Mouse (Mus musculus) heart, postnatal 0 days (tissue): Measurements from ENCODE around the gene A2ml1. TPM values are rescaled to one million over a fixed set of nuclear protein-coding genes. Genes with fewer than 3 reads are reported as not detected.
"Not testable (repeated sequence)": the region's sequence is repeated elsewhere in the genome, so short reads cannot be mapped to it uniquely, and the experiment has no call there.

Experiments used
- ATAC-seq: fragments of 200-750 bp; cut with Nextera tagmentation; 2 replicates; pipeline ENCODE4 v1.8.0; 2017; ENCODE audit warnings: low read depth, moderate number of reproducible peaks, moderate library complexity; ENCODE audit not compliant: insufficient read depth
- DNase-seq: peaks from one replicate; pipeline ENCODE4 v3.0.0-alpha.2; 2016; ENCODE audit warnings: low spot score
- H3K27ac ChIP-seq: fragments of 300-500 bp; sonication (generic); 2 replicates; pipeline ENCODE4 v1.5.1; 2014; ENCODE audit warnings: low read depth, mild to moderate bottlenecking
- H3K27me3 ChIP-seq: fragments of 300-500 bp; sonication (generic); 2 replicates; pipeline ENCODE4 v1.6.1; 2014; ENCODE audit warnings: low read length, mixed read lengths; ENCODE audit not compliant: control insufficient read depth, insufficient read depth
- H3K36me3 ChIP-seq: fragments of 300-500 bp; sonication (generic); replicated peaks from 2 replicates; pipeline ENCODE4 v1.6.1; 2014; ENCODE audit warnings: low read length, mixed read lengths; ENCODE audit not compliant: control insufficient read depth, insufficient read depth
- H3K4me1 ChIP-seq: fragments of 300-500 bp; sonication (generic); 2 replicates; pipeline ENCODE4 v1.6.1; 2014; ENCODE audit warnings: antibody characterized with exemption; ENCODE audit not compliant: control insufficient read depth, insufficient read depth
- H3K4me2 ChIP-seq: fragments of 300-500 bp; sonication (generic); 2 replicates; pipeline ENCODE4 v1.6.1; 2014; ENCODE audit warnings: low read depth, mild to moderate bottlenecking, low read length, moderate library complexity
- H3K4me3 ChIP-seq: fragments of 300-500 bp; sonication (generic); 2 replicates; pipeline ENCODE4 v1.5.1; 2014; ENCODE audit warnings: low read depth, low read length
- H3K9ac ChIP-seq: fragments of 300-500 bp; sonication (generic); replicated peaks from 2 replicates; pipeline ENCODE4 v1.6.1; 2014; ENCODE audit warnings: low read depth, low read length, mixed read lengths
- H3K9me3 ChIP-seq: fragments of 300-500 bp; sonication (generic); replicated peaks from 2 replicates; pipeline ENCODE4 v1.6.1; 2016; ENCODE audit warnings: low read length; ENCODE audit not compliant: control insufficient read depth
- CTCF ChIP-seq: IDR thresholded peaks from 2 replicates; pipeline ENCODE4 v1.5.1; 2016; ENCODE audit warnings: antibody characterized with exemption, control low read depth, low read depth
- EP300 ChIP-seq: IDR thresholded peaks from 2 replicates; pipeline ENCODE4 v1.6.1; 2016; ENCODE audit warnings: antibody characterized with exemption, low read depth
- WGBS: fragments of 180-500 bp; shearing (Covaris S2); extraction: QIAGEN DNeasy Blood & Tissue Kit; methylation state at CpG from one replicate; pipeline ENCODE4 v1.1.7; 2014; 5-methylcytosine and 5-hydroxymethylcytosine counted together
- polyA plus RNA-seq: library from polyadenylated mRNA; unstranded; fragments of >200 nt; fragmentation: Nextera tagmentation; extraction: Ambion mirVana; gene quantifications from 2 replicates; pipeline ENCODE4 v1.2.1, GENCODE M21; 2015
- total RNA-seq: library from RNA; depleted of rRNA; stranded (reverse); fragments of >200 nt; gene quantifications from 2 replicates; pipeline ENCODE4 v1.2.3, GENCODE M21; 2014; ENCODE audit warnings: low replicate concordance; rRNA removed

A2ml1 gene
- total RNA-seq (1.4 TPM in 1 of 2 replicates, not detected in the other), polyA plus RNA-seq (0.30 and 0.73 TPM in 2 replicates)

DNA sequence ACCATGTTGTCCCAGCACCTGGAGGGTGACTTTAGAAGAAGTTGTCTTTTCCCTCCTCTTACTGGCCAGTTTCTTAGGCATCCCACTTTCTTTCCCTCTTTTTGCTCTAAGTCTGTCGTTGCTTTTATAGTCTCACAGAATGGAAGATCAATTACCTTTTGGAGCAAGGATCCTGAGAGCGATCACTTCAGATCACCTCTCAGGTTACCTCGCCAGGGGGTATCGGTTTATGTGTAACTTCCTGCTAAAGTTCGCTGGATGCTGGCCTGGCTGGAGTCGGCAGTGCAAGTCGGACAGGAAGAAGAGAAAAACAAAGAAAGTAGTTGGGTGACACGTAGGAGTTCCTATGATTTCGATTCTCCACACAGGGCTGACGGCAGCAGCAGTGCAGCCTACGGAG is at the start of gene A2ml1:
TSS of gene A2ml1 (minus strand) at position 101 of the 400 bp plus-strand sequence.
- no peak within 1 kb of the TSS for H3K4me3 ChIP-seq
- no peak for ATAC-seq
- no peak within 1 kb of the TSS for H3K9ac ChIP-seq
- TF ChIP-seq CTCF (no peak), EP300 (no peak)
- H3K27me3 ChIP-seq, result no peaks in the 10 kb centered on the region
- H3K4me2 ChIP-seq, result no peak within 1 kb of the TSS
- 65% methylated on average over 11 of the region's 11 CpGs for WGBS
- no peaks in the 10 kb centered on the region for H3K9me3 ChIP-seq
- H3K27ac ChIP-seq, result no peak within 1 kb of the TSS
- no peak for DNase-seq
- H3K4me1 ChIP-seq, result no peaks in the 10 kb centered on the region
- no peaks in the 10 kb centered on the region for H3K36me3 ChIP-seq

DNA sequence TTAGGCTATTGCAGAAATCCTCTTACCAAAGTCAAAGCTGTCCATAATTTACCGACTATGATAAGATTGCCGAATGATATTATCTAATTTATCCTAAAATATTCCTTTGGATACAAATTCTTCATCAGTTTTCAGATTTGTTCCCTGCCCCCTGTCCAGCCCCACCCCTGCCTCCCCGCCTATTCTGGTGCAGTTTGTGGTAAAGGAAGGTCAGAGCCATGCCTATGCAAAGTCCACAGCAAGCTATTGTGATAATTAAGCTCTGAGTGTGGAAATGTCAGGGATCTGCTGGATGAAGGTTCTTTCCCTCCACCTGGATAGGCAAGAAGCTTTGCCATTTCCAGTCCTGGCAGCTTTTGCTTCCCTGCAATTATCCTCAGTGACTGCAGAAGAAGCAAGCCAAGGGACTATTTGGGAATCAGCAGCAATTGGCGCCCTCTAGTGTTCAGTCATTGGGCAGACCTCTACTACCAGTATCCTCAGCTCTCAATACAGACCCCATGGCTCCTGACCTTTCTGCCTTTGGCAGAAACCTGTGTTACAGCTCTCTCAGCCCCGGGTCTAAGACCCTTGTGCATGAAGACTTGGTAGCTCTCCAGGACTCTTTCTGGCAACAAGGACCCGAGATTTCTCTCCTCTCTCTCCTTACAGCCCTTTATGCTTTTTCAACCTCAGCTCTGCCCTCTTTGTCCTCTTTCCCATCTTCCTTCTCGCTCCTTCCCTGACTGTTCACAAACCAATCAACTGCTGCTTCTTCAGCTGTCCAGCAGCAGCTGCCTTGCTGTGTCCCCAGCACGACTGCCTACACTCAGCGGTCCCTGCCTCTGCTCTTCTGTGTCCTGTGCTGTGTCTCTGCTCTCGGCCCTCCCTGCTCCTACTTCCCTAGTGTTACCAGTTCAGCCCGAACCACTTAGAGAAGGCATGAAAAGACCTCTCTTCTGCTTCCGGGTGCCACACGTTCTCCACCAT is 48.6 kb upstream of the A2ml1 start:
- not testable (repeated sequence) for H3K36me3 ChIP-seq, H3K4me1 ChIP-seq, H3K27me3 ChIP-seq, H3K27ac ChIP-seq, H3K4me3 ChIP-seq, H3K9me3 ChIP-seq, H3K4me2 ChIP-seq, H3K9ac ChIP-seq
- DNase-seq, result peak; percentile 48
- peak; percentile 70 for TF ChIP-seq CTCF
- ATAC-seq, result peak; percentile 55
- 43% methylated on average over 13 of the region's 13 CpGs for WGBS

DNA sequence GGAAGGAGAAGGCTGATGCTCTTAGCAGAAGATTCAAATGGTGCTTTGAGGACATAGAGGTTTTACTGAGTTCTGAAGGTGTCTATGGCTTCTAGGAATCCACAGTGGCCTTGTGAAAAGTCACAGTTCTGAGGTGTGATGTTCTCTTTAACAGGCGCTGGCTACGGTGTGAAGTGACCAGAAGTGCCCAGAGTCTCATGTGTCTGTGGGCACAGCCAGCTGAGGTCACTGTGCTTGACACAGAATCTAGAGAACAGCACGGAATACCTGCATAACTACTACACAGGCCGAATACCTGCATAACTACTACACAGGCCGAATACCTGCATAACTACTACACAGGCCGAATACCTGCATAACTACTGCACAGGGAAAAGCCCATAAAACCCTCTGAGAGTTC is 43.8 kb upstream of the A2ml1 start:
- not testable (repeated sequence) for H3K27ac ChIP-seq, H3K4me1 ChIP-seq, DNase-seq, H3K36me3 ChIP-seq, H3K4me3 ChIP-seq, H3K9me3 ChIP-seq, H3K9ac ChIP-seq, H3K4me2 ChIP-seq, H3K27me3 ChIP-seq, ATAC-seq
- WGBS, result 81% methylated on average over 6 of the region's 6 CpGs

GRCm38 (mm10) chr6:128624425-128624824 is 43.0 kb upstream of the A2ml1 start:
- 79% methylated on average over 4 of the region's 4 CpGs for WGBS
- no peak for TF ChIP-seq CTCF
- TF ChIP-seq EP300, result no peak
- Histone ChIP-seq H3K27ac (no peak overlapping the region), H3K4me2 (no peak overlapping the region), H3K27me3 (no peaks in the 10 kb centered on the region), H3K9me3 (no peaks in the 10 kb centered on the region), H3K9ac (no peak overlapping the region), H3K4me1 (no peaks in the 10 kb centered on the region), H3K36me3 (no peaks in the 10 kb centered on the region), H3K4me3 (no peak overlapping the region)
- DNase-seq, result no peak
- no peak for ATAC-seq

- not testable (repeated sequence) for H3K4me3 ChIP-seq, ATAC-seq, H3K36me3 ChIP-seq, H3K27me3 ChIP-seq, DNase-seq, H3K27ac ChIP-seq, H3K4me1 ChIP-seq, H3K9me3 ChIP-seq, H3K4me2 ChIP-seq, H3K9ac ChIP-seq
- WGBS, result 93% methylated on average over 5 of the region's 5 CpGs
Observed at GRCm38 (mm10) chr6:128623433-128623832, 42.0 kb upstream of the A2ml1 start, which contains the start of gene Klrb1a. TSS of gene Klrb1a (minus strand) at chr6:128623533.

- ATAC-seq, result no peak
- Histone ChIP-seq H3K36me3 (no peaks in the 10 kb centered on the region), H3K4me1 (no peaks in the 10 kb centered on the region), H3K27me3 (no peaks in the 10 kb centered on the region), H3K4me3 (no peak overlapping the region), H3K9me3 (no peaks in the 10 kb centered on the region), H3K4me2 (no peak overlapping the region), H3K9ac (no peak overlapping the region), H3K27ac (no peak overlapping the region)
- no peak for DNase-seq
- 46% methylated on average over 2 of the region's 2 CpGs for WGBS
- no peak for TF ChIP-seq CTCF
- TF ChIP-seq EP300, result no peak
Observed at GRCm38 (mm10) chr6:128622733-128623132, 41.3 kb upstream of the A2ml1 start.
